Mouse (Mus musculus) activated CD4-positive, CD25-positive, alpha-beta regulatory T cell, adult 4 months (primary cell): ENCODE data around the gene Rft1. TPM values are rescaled to one million over a fixed set of nuclear protein-coding genes. Genes with fewer than 3 reads are reported as not detected.

Experiments
- ATAC-seq: one replicate; pipeline ENCODE4 v1.8.0; 2017
- polyA plus RNA-seq, 2 experiments: library from polyadenylated mRNA; unstranded; fragments of 100-300 nt; shearing (Covaris generic); gene quantifications; one replicate each; pipeline ENCODE4 v1.2.1; 2017

Gene Rft1
- polyA plus RNA-seq, result 10 to 100 TPM; 12.9 to 13.1 TPM

GRCm38 (mm10) chr14:30653943-30654659, at the start of gene Rft1:
TSS of gene Rft1 (plus strand) at chr14:30654360.
- peak; percentile 98 for ATAC-seq

GRCm38 (mm10) chr14:30606817-30607216, 47.3 kb upstream of the Rft1 start:
- ATAC-seq, result no peak

GRCm38 (mm10) chr14:30607696-30608095, 46.5 kb upstream of the Rft1 start:
- no peak for ATAC-seq

- ATAC-seq, result no peak
These were observed 46.0 kb upstream of the Rft1 start for GRCm38 (mm10) chr14:30608176-30608575.

- ATAC-seq, result no peak
These were observed 44.7 kb upstream of the Rft1 start for GRCm38 (mm10) chr14:30609499-30609898.

DNA sequence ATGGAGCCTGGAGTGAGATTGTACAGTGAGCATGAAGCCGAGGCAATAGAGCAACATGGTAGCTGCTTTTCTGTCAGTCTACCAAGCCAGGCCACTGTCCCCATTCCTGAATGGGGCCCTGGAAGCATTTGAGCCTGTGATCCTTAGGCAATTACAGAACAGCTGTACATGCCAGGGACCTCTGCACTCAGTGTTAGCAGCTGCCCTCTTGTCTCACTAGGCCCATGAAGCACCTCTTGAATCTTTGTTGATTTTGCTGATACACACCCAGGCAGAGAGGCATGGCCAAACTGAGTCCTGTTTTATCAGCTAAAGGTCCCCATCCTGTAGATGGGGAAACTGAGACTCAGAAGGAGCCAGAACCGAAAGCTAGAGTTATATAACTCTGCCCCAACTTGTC, 43.9 kb upstream of the Rft1 start:
- no peak for ATAC-seq

DNA sequence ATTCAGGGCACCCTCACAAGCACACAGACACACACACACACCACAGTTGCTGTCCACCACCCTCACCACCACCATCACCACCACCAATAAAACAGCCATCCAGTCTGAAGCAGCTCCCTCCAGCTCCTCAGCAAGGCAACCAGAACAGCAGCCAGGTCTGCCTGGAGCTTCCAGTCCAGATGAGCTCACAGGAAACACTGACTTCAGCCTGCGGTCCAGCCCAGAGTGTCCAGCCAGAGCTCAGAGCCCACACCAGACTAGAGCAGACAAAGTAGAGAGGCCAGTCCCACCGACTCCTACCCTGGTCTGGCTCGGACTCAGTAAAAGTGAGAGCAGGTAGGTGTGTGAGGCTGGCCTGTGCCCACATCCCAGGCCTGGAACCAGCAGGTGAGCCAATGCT, 43.2 kb upstream of the Rft1 start:
- ATAC-seq, result no peak

GRCm38 (mm10) chr14:30612523-30612922, 41.6 kb upstream of the Rft1 start:
- peak; percentile 59 for ATAC-seq

DNA sequence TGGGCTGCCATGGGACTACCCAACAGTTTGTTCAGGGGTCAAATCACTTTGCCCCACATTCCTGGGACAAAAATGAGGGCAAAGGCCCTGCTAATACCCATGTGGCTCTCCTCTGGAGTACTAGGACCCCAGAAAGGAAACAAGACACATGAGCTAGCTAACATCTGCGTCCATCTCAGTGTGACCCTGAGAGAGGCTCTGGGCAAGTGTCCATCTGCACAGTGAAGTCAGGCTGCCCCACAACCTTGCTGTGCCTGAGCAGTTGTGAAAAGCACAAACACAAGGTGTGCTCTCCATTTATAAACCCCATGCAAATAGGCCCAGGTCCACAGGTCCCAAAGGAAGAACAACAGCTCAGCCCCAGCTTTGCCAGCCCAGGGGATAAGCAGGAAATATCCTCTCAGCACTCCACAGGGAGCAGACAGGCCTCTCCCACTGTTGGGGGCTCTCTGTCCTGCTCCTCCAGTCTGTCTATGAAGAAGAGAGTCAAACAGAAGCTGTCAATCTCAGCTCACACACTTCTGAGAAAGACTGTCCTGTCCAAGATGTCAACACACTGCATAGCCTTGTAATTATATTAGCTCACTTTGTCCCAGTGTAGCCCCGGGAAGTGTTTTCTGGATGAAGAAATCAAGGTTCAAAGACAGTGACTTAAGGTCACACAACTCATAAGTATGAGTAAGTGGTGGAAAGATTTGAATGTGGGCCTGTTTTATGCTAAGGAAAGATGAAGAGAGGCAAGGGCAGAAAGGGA, 41.0 kb upstream of the Rft1 start:
- no peak for ATAC-seq

GRCm38 (mm10) chr14:30616751-30617150, 37.4 kb upstream of the Rft1 start:
- no peak for ATAC-seq

GRCm38 (mm10) chr14:30618746-30619275, 35.3 kb upstream of the Rft1 start:
- ATAC-seq, result no peak

DNA sequence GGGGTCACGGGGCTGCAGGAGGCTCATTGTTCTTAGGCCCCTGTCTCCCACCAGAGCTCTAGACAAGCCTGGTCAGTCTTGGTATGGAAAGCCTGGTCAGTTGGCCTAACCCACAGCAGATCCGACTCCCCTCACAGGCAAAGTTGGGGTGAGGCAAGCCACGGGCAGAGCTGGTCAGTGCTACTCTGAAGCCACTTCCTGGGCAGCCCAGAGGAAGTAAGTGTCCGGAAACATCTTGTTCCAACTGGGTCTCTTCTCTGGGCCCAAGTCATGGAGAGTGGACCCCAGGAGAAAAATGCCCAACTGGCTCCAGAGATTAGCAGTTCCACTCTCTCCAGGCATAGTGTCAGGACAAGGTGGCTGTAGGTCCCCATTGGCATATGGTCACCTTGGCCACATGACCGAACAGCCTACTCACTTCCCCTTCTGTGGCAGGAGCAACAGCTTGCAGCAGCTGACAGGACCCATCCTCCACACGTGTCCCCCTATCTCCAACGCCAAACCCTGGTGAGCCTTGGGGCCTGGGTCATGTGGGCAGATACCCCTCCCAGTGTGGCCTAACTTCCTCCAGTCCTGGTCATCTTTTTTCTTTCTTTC, 34.1 kb upstream of the Rft1 start:
- no peak for ATAC-seq

DNA sequence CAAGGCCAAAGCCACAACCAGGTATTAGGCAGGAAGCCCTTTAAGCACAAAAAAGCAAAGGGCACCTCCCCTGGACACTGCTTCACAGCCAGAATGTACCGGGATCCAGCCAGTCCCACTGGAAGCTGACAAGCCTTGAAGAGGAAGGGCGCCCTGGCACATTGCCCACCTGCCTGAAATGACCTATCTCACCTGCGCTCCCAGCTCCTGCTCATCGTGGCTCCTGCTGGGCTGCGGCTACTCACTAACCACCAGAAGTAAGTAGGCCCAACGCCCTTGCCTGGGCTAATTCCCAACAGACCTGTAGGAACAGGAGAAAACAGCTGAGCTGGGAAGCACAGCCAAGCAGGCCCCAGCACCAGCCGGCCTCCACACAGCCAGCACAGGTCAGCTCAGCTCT, 32.0 kb upstream of the Rft1 start:
- no peak for ATAC-seq

DNA sequence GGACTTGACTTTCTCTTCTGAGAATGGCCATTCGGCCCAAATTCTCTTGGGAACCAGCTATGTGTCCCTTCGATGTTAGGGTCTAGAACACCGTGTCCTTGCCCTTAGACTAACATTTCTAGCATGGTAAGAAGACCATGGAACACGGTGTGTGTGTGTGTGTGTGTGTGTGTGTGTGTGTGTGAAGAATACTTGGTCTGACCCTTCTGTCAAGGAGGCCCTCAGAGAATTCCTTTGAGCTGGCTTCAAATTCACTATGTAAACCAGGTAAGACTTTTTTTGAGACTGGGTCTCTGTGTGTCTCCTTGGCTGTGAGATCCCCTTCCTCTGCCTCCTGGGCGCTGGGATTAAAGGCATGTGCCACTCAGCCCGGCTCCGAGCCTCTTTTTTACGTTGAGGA, 31.6 kb upstream of the Rft1 start:
- no peak for ATAC-seq

- no peak for ATAC-seq
These were observed 29.9 kb upstream of the Rft1 start for GRCm38 (mm10) chr14:30624277-30624721.

DNA sequence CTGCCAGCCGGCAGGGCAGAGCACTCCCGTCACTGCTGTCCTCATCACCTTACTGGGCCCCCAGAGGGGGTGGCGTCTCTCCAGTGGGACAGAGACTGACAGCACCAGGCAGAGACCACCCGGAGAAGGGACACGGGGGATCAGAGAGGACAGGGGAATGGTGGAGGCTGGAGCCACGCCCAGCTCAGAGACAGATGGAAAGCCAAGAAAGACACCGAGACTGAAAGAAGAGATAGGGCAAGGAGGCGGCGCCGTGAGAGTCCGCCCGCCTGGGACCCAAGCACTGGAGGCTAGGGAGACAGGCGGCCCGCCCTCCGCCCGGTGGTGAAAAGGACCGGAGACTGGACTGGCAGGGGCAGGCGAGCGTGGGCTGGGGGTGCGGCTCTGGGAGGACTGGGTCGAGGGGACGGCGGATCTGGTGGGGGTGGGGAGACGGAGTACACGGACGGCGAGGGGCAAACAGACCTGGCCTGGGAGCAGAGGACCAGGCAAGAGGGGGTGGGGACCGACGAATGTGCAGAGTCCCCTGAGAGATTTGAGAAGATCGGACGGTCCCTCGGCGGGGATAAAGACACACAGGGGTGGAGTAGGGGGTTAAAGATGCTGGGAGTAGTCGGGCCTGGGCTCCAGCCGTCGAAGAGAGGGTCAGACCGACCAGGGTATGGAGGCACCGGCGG, 28.9 kb upstream of the Rft1 start:
- peak; percentile 20 for ATAC-seq

GRCm38 (mm10) chr14:30625856-30626726, 28.1 kb upstream of the Rft1 start, which contains the start of gene Prkcd:
TSS of gene Prkcd (minus strand) at chr14:30626210.
- peak; percentile 70 for ATAC-seq

- no peak for ATAC-seq
These were observed 27.1 kb upstream of the Rft1 start for GRCm38 (mm10) chr14:30626756-30627742.

DNA sequence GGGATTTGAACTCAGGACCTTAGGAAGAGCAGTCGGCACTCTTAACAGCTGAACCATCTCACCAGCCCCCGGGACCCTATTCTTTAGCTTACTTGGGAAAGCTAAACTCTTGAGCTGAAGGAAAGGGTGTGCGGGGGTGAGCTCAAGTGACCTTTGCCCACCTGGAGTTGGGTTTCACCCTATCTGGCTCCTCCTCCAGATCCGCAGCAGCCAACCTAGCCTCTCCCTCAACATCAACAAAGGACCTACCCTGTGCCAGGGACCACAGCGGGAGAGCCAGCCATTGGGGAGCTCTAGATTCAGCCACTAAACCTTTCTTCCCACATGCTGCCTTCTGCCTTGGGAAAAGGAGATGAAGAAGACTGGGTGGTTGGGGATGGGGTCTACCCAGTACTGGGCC, 25.9 kb upstream of the Rft1 start:
- no peak for ATAC-seq

DNA sequence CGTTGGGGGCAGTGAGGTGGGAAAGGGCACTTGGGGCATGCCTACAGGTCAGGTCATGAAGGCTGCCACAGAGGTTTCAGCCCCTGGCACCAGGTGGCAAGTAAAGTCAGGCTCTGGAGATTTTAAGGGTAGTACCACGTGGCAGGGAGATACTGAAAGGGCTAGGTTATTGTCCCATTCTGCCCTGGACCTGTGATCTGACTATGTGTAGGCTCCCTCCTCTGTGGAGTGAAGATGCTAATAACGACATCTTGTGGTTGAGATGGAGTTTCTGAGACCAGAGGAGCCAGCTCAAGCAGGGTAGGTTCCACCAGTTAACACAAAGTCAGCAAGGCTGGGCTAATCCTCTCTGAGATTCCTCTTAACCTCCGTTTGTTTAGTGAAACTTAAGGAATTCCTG, 24.3 kb upstream of the Rft1 start:
- no peak for ATAC-seq
